Mouse (Mus musculus) myocyte (in vitro differentiated cells): ENCODE measurements around the gene Pom121l2. TPM values are rescaled to one million over a fixed set of nuclear protein-coding genes. Genes with fewer than 3 reads are reported as not detected.
"Not testable (repeated sequence)": the region's sequence is repeated elsewhere in the genome, so short reads cannot be mapped to it uniquely, and the experiment has no call there.

Source experiments
- H3K27me3 ChIP-seq: one replicate; pipeline ENCODE4 v1.6.1; 2011; ENCODE audit not compliant: control insufficient read depth, insufficient read depth, insufficient read length
- H3K36me3 ChIP-seq: one replicate; pipeline ENCODE4 v1.6.1; 2011; ENCODE audit not compliant: control insufficient read depth, insufficient read depth
- H3K4me2 ChIP-seq: one replicate; pipeline ENCODE4 v1.6.1; 2011; ENCODE audit warnings: low read depth, control low read depth
- H3K4me3 ChIP-seq: one replicate; pipeline ENCODE4 v1.5.1; 2011; ENCODE audit warnings: mild to moderate bottlenecking, control low read depth, moderate library complexity
- H3K79me2 ChIP-seq: one replicate; pipeline ENCODE4 v1.6.1; 2011; ENCODE audit not compliant: control insufficient read depth, insufficient read depth
- H3ac ChIP-seq: one replicate; pipeline ENCODE4 v1.6.1; 2011; ENCODE audit not compliant: control insufficient read depth, insufficient read length
- CEBPB ChIP-seq: IDR thresholded peaks from 2 replicates; pipeline ENCODE4 v1.6.1; 2011; ENCODE audit warnings: mild to moderate bottlenecking, moderate library complexity; ENCODE audit not compliant: poor library complexity, insufficient read depth, severe bottlenecking
- E2F4 ChIP-seq: IDR thresholded peaks from one replicate; pipeline ENCODE4 v1.6.1; 2011; ENCODE audit warnings: mild to moderate bottlenecking, control low read depth, moderate library complexity; ENCODE audit not compliant: insufficient read depth
- MAX ChIP-seq: IDR thresholded peaks from one replicate; pipeline ENCODE4 v1.6.1; 2011; ENCODE audit warnings: low read depth, mild to moderate bottlenecking, control low read depth
- MYOD1 ChIP-seq, 3 experiments: IDR thresholded peaks; one replicate each; pipeline ENCODE4 v1.6.1; 2011; ENCODE audit warnings: control low read depth in 2 of 3, low read depth in 2 of 3, mild to moderate bottlenecking in 2 of 3, moderate library complexity in 1 of 3; ENCODE audit not compliant: insufficient read length in 2 of 3, control insufficient read depth in 1 of 3
- MYOG ChIP-seq, 3 experiments: IDR thresholded peaks; one replicate each; pipeline ENCODE4 v1.6.1; 2011; ENCODE audit warnings: control low read depth in 2 of 3, low read depth in 2 of 3, mild to moderate bottlenecking in 2 of 3; ENCODE audit not compliant: insufficient read length in 2 of 3, control insufficient read depth in 1 of 3, insufficient read depth in 1 of 3
- POLR2A ChIP-seq: IDR thresholded peaks from one replicate; pipeline ENCODE4 v1.6.1; 2011; ENCODE audit warnings: low read depth, mild to moderate bottlenecking, control low read depth, moderate library complexity; ENCODE audit not compliant: insufficient read length
- POLR2AphosphoS2 ChIP-seq: IDR thresholded peaks from one replicate; pipeline ENCODE4 v1.6.1; 2011; ENCODE audit warnings: low read depth, control low read depth; ENCODE audit not compliant: insufficient read length
- REST ChIP-seq: IDR thresholded peaks from one replicate; pipeline ENCODE4 v1.6.1; 2011; ENCODE audit warnings: mild to moderate bottlenecking, control low read depth, moderate library complexity; ENCODE audit not compliant: insufficient read depth, insufficient read length
- SRF ChIP-seq: IDR thresholded peaks from one replicate; pipeline ENCODE4 v1.6.1; 2011; ENCODE audit warnings: low read depth; ENCODE audit not compliant: control insufficient read depth, insufficient read length
- TCF12 ChIP-seq: IDR thresholded peaks from one replicate; pipeline ENCODE4 v1.6.1; 2011; ENCODE audit warnings: mild to moderate bottlenecking, control low read depth; ENCODE audit not compliant: poor library complexity, insufficient read depth, severe bottlenecking
- TCF3 ChIP-seq: IDR thresholded peaks from one replicate; pipeline ENCODE4 v1.6.1; 2011; ENCODE audit warnings: low read depth, control low read depth; ENCODE audit not compliant: insufficient read length
- USF1 ChIP-seq: IDR thresholded peaks from one replicate; pipeline ENCODE4 v1.6.1; 2011; ENCODE audit warnings: low read depth, mild to moderate bottlenecking, control low read depth, moderate library complexity
- polyA plus RNA-seq: library from polyadenylated mRNA; unstranded; fragments of >200 nt; fragmentation: generic; extraction: Trizol; gene quantifications from one replicate; pipeline ENCODE4 v1.2.1, GENCODE M21; 2012; ENCODE audit warnings: missing spikeins

Gene Pom121l2
- polyA plus RNA-seq, 1 experiment: not detected

DNA sequence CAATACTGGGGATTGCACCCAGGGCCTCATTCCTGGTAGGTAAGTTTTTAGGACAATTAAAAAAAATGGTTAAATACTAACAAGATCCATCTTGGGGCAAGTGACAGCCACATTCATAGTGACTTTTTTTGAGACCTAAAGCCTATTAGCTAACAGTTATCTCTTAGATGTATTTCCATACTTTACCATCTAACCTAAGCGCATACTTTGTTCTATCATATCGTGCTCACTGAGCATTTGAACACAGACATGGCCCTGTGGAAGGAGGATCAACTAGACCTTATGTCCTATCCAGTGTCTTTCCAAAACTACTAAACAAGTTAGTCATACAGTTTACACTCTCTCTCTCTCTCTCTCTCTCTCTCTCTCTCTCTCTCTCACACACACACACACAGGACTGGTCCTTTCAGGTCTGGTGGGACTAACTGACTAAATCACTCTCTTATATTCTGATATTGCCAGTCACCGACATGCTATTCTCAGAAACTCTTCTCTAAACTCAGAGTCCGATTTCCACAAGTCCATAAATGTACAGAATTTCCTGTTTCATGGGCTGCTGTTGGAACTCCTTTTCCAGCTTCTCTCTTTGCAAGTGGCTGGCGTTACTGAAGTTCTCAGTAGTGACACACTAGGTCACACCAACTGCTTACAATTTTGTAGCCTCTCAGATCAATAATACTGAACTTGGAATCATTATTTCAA is 52.9 kb downstream of the Pom121l2 start:
- TF ChIP-seq MAX: no peak
- no peak for TF ChIP-seq POLR2AphosphoS2
- TF ChIP-seq SRF: no peak
- no peak for TF ChIP-seq REST
- no peak for TF ChIP-seq MYOD1 (IDR thresholded peaks at IDR 0.05; ENCODE audit: control insufficient read depth in 1 of 3, insufficient read length in 2 of 3, low read depth in 2 of 3)
- no peak for TF ChIP-seq POLR2A
- TF ChIP-seq USF1: no peak
- H3K4me3 ChIP-seq: peak overlapping the region; percentile 41
- H3K79me2 ChIP-seq: no peaks in the 10 kb centered on the region
- H3K27me3 ChIP-seq: no peaks in the 10 kb centered on the region
- no peak overlapping the region for H3ac ChIP-seq
- H3K4me2 ChIP-seq: peak overlapping the region; percentile 96
- H3K36me3 ChIP-seq: no peaks in the 10 kb centered on the region

DNA sequence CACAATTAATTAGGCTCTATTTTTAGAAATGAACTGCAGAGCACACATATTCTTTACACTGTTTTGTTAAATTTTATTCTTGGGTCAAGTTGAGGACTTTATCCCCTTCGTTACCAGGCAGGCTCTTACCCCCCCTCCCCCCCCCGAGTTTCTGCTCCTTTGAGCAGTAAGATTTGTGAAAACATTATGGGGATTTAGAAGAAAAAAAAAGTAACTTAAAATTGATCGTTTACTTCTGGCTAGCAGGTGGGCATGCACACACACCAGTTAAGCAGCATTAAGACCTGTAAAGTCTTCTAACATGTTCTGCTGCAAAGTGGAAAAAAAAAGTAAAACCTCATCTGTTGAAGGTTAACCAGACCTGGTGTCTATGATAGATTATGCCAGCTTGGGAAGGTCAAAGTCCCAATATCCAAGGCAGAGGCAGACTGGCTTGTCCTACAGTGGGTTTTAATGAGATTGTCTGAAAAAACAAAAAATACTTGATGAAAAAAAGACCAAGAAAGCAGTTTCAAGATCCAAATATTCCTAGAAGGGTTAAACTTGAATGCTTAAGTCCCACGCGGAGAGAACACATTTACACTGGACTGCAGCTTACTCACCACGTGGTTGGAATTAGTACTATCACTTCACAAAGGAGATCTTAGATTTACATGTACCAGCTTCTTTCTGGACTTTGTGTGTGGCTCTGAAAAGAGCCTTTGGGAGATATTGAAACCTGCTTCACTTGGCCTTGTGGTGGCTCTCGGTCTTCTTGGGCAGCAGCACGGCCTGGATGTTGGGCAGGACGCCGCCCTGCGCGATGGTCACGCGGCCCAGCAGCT is 53.7 kb downstream of the Pom121l2 start:
- Histone ChIP-seq H3K79me2 (no peaks in the 10 kb centered on the region), H3K4me2 (peak overlapping the region; percentile 96), H3K4me3 (peak overlapping the region; percentile 41), H3ac (no peak overlapping the region), H3K27me3 (no peaks in the 10 kb centered on the region), H3K36me3 (no peaks in the 10 kb centered on the region)
- TF ChIP-seq TCF3: no peak
- peak; percentile 12 for TF ChIP-seq POLR2A
- TF ChIP-seq SRF: no peak
- TF ChIP-seq CEBPB: no peak
- TF ChIP-seq MYOD1 (IDR thresholded peaks at IDR 0.05; ENCODE audit: control insufficient read depth in 1 of 3, insufficient read length in 2 of 3, low read depth in 2 of 3): no peak
- TF ChIP-seq MAX: no peak
- no peak for TF ChIP-seq E2F4
- no peak for TF ChIP-seq MYOG (IDR thresholded peaks at IDR 0.05; ENCODE audit: control insufficient read depth in 1 of 3, insufficient read depth in 1 of 3, insufficient read length in 2 of 3, low read depth in 2 of 3)
- no peak for TF ChIP-seq POLR2AphosphoS2
- peak; percentile 55 for TF ChIP-seq USF1

DNA sequence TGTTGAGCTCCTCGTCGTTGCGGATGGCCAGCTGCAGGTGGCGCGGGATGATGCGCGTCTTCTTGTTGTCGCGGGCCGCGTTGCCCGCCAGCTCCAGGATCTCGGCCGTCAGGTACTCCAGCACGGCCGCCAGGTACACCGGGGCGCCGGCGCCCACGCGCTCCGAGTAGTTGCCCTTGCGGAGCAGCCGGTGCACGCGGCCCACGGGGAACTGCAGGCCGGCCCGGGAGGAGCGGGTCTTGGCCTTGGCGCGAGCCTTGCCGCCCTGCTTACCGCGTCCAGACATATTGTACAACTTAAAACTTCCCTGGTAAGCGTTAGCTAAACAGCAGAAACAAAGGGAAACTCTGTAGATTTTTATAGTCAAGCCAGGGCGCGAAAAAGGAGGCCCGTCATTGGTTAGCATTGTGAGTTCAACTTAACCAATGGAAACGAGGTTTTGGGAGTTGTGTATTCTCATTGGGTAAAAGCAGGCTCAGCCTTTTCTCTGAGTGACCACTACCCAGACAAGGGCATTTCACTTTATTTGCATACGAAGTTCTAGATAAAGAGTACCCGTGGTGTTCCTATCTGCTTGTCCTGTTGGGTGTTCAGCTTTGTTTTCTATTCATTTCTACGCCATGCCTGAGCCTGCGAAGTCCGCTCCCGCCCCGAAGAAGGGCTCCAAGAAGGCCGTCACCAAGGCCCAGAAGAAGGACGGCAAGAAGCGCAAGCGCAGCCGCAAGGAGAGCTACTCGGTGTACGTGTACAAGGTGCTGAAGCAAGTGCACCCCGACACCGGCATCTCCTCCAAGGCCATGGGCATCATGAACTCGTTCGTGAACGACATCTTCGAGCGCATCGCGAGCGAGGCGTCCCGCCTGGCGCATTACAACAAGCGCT is 54.5 kb downstream of the Pom121l2 start, which contains the start of the genes Hist1h2ah and Hist1h2bk:
Hist1h2ah (minus strand) TSS at position 302 of the 882 bp plus-strand sequence.
Hist1h2bk (plus strand) TSS at position 604 of the 882 bp plus-strand sequence.
- not testable (repeated sequence) for H3ac ChIP-seq, H3K36me3 ChIP-seq, H3K79me2 ChIP-seq, H3K27me3 ChIP-seq
- peak; percentile 73 for TF ChIP-seq POLR2A
- TF ChIP-seq POLR2AphosphoS2: peak; percentile 75
- peak; percentile 97 for TF ChIP-seq E2F4
- Histone ChIP-seq H3K4me3 (peak within 1 kb of the TSS; percentile 41), H3K4me2 (peak within 1 kb of the TSS; percentile 96)

DNA sequence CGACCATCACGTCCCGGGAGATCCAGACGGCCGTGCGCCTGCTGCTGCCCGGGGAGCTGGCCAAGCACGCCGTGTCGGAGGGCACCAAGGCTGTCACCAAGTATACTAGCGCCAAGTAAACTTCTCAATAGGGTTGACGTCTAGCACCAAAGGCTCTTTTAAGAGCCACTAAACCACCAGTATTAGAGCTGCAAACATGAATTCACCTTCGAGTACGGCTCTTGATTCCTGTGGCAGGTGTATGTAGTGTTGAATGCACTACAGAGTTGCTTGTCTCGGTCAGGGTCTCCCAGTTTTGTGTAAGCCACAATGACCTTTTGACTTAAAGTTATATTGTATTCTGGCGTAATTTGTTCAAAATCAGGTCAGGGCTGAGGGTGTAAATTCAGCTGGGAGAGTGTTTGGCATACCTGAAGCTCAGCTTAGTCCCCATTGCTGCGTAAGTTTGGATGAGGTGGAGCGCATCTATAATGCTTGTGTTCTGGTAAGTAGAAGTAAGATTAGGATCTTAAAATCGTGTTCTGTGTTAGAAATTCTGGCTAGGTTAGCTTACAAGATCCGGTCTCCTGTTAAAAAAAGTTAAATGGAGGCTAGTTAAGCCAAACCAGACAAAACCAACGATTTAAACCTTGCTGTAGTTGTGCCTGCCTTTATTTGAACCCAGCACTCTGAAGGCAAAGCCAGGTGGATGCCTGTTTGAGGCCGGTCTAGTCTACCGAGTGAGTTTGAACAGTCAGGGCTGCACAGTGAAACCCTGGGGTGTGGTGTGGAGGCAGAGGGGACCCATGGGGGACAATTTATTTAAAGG is 55.4 kb downstream of the Pom121l2 start:
- Histone ChIP-seq H3K27me3 (no peaks in the 10 kb centered on the region), H3ac (no peak overlapping the region), H3K36me3 (no peaks in the 10 kb centered on the region), H3K4me2 (peak overlapping the region; percentile 79), H3K4me3 (peak overlapping the region; percentile 41), H3K79me2 (no peaks in the 10 kb centered on the region)
- TF ChIP-seq TCF12: no peak
- peak; percentile 34 for TF ChIP-seq POLR2AphosphoS2
